Mouse (Mus musculus) right cerebral cortex, postnatal 10 days (tissue): ENCODE data around the gene Exosc8.
"Not testable (repeated sequence)": the region's sequence is repeated elsewhere in the genome, so short reads cannot be mapped to it uniquely, and the experiment has no call there.

Source experiments
- DNase-seq, 2 experiments: peaks; one replicate each; pipeline ENCODE4 v3.0.0; 2021; ENCODE audit warnings: low spot score in 2 of 2

Gene Exosc8

GRCm38 (mm10) chr3:54735247-54736046 lies at the start of gene Exosc8, which contains the start of gene Alg5:
Gene Exosc8 (minus strand): TSS chr3:54735393.
Gene Alg5 (plus strand): TSS chr3:54735539.
- peak; percentile 89 for DNase-seq

GRCm38 (mm10) chr3:54775989-54776631 lies 40.9 kb upstream of the Exosc8 start:
- DNase-seq, result no peak

GRCm38 (mm10) chr3:54773613-54774012 lies 38.4 kb upstream of the Exosc8 start:
- no peak for DNase-seq

GRCm38 (mm10) chr3:54769349-54770275 lies 34.4 kb upstream of the Exosc8 start:
- DNase-seq, result no peak

- no peak for DNase-seq
Observed at GRCm38 (mm10) chr3:54768592-54768991, 33.4 kb upstream of the Exosc8 start.

- no peak for DNase-seq
Observed at GRCm38 (mm10) chr3:54766811-54767210, 31.6 kb upstream of the Exosc8 start.

GRCm38 (mm10) chr3:54766034-54766433 lies 30.8 kb upstream of the Exosc8 start:
- no peak for DNase-seq

GRCm38 (mm10) chr3:54765521-54765920 lies 30.3 kb upstream of the Exosc8 start:
- DNase-seq, result not testable (repeated sequence)

GRCm38 (mm10) chr3:54764418-54764817 lies 29.2 kb upstream of the Exosc8 start:
- peak; percentile 61 to 67 for DNase-seq

- no peak for DNase-seq
Observed at GRCm38 (mm10) chr3:54761258-54761657, 26.1 kb upstream of the Exosc8 start.

- no peak for DNase-seq
Observed at GRCm38 (mm10) chr3:54760321-54761115, 25.3 kb upstream of the Exosc8 start.

GRCm38 (mm10) chr3:54759211-54759610 lies 24.0 kb upstream of the Exosc8 start:
- DNase-seq, result no peak

- no peak for DNase-seq
Observed at GRCm38 (mm10) chr3:54757446-54757845, 22.3 kb upstream of the Exosc8 start.

- DNase-seq, result peak; percentile 35 to 45
Observed at GRCm38 (mm10) chr3:54756058-54756457, 20.9 kb upstream of the Exosc8 start.

GRCm38 (mm10) chr3:54755145-54756041 lies 20.2 kb upstream of the Exosc8 start, which contains the start of gene Smad9:
Gene Smad9 (plus strand): TSS chr3:54755582.
- DNase-seq, result peak; percentile 72 to 75

- no peak for DNase-seq
Observed at GRCm38 (mm10) chr3:54753411-54753810, 18.2 kb upstream of the Exosc8 start.

- DNase-seq, result no peak
Observed at GRCm38 (mm10) chr3:54745799-54746198, 10.6 kb upstream of the Exosc8 start.

GRCm38 (mm10) chr3:54741965-54742364 lies 6.8 kb upstream of the Exosc8 start:
- no peak for DNase-seq

- DNase-seq, result no peak
Observed at GRCm38 (mm10) chr3:54737317-54737716, 2.1 kb upstream of the Exosc8 start.
